Mouse (Mus musculus): Measurements from ENCODE around the gene Lipt2. TPM values are rescaled to one million over a fixed set of nuclear protein-coding genes. Genes with fewer than 3 reads are reported as not detected.

Lipt2 gene
- polyA plus RNA-seq, 1 experiment = 3.6 TPM

- 97% methylated on average over 4 of the region's 4 CpGs for WGBS
- TF ChIP-seq POLR2A (IDR thresholded peaks at IDR 0.05; ENCODE audit: low read depth, low read length) (no peak), CTCF (conservative IDR thresholded peaks at IDR 0.05; ENCODE audit: insufficient read depth, insufficient read length, low read depth, low read length) (no peak)
- Histone ChIP-seq H3K27me3 (replicated peaks; ENCODE audit: control insufficient read depth, insufficient read depth, low read length) (no peaks in the 10 kb centered on the region), H3K27ac (ENCODE audit: insufficient read depth, low read depth, low read length) (no peak overlapping the region), H3K36me3 (ENCODE audit: control insufficient read depth, insufficient read depth, low read length) (no peaks in the 10 kb centered on the region), H3K4me1 (ENCODE audit: control insufficient read depth, insufficient read depth, low read length) (no peaks in the 10 kb centered on the region), H3K4me3 (ENCODE audit: insufficient read depth, low read depth, low read length) (no peak overlapping the region)
- DNase-seq = no peak
Observed at GRCm38 (mm10) chr7:100138075-100138474, 21.0 kb upstream of the Lipt2 start.

GRCm38 (mm10) chr7:100140591-100140990 lies 18.5 kb upstream of the Lipt2 start:
- no peaks in the 10 kb centered on the region for H3K27me3 ChIP-seq (replicated peaks; ENCODE audit: control insufficient read depth, insufficient read depth, low read length)
- H3K4me1 ChIP-seq (ENCODE audit: control insufficient read depth, insufficient read depth, low read length) = no peaks in the 10 kb centered on the region
- H3K36me3 ChIP-seq (ENCODE audit: control insufficient read depth, insufficient read depth, low read length) = no peaks in the 10 kb centered on the region
- WGBS = 70% methylated on average over 1 of the region's 1 CpGs
- no peak for DNase-seq
- no peak overlapping the region for H3K27ac ChIP-seq (ENCODE audit: insufficient read depth, low read depth, low read length)
- no peak for TF ChIP-seq CTCF (conservative IDR thresholded peaks at IDR 0.05; ENCODE audit: insufficient read depth, insufficient read length, low read depth, low read length)
- no peak for TF ChIP-seq POLR2A (IDR thresholded peaks at IDR 0.05; ENCODE audit: low read depth, low read length)
- no peak overlapping the region for H3K4me3 ChIP-seq (ENCODE audit: insufficient read depth, low read depth, low read length)

- TF ChIP-seq POLR2A (IDR thresholded peaks at IDR 0.05; ENCODE audit: low read depth, low read length) (no peak), CTCF (conservative IDR thresholded peaks at IDR 0.05; ENCODE audit: insufficient read depth, insufficient read length, low read depth, low read length) (no peak)
- no peaks in the 10 kb centered on the region for H3K27me3 ChIP-seq (replicated peaks; ENCODE audit: control insufficient read depth, insufficient read depth, low read length)
- no peaks in the 10 kb centered on the region for H3K4me1 ChIP-seq (ENCODE audit: control insufficient read depth, insufficient read depth, low read length)
- DNase-seq = no peak
- 64% methylated on average over 4 of the region's 4 CpGs for whole genome bisulfite sequencing
- no peak overlapping the region for H3K27ac ChIP-seq (ENCODE audit: insufficient read depth, low read depth, low read length)
- H3K36me3 ChIP-seq (ENCODE audit: control insufficient read depth, insufficient read depth, low read length) = no peaks in the 10 kb centered on the region
- no peak overlapping the region for H3K4me3 ChIP-seq (ENCODE audit: insufficient read depth, low read depth, low read length)
Observed at GRCm38 (mm10) chr7:100148586-100148985, 10.5 kb upstream of the Lipt2 start.

- Histone ChIP-seq H3K4me3 (ENCODE audit: insufficient read depth, low read depth, low read length) (no peak overlapping the region), H3K27ac (ENCODE audit: insufficient read depth, low read depth, low read length) (no peak overlapping the region), H3K27me3 (replicated peaks; ENCODE audit: control insufficient read depth, insufficient read depth, low read length) (no peaks in the 10 kb centered on the region), H3K36me3 (ENCODE audit: control insufficient read depth, insufficient read depth, low read length) (no peaks in the 10 kb centered on the region), H3K4me1 (ENCODE audit: control insufficient read depth, insufficient read depth, low read length) (no peaks in the 10 kb centered on the region)
- DNase-seq = peak; percentile 25
- TF ChIP-seq POLR2A (IDR thresholded peaks at IDR 0.05; ENCODE audit: low read depth, low read length) (no peak), CTCF (conservative IDR thresholded peaks at IDR 0.05; ENCODE audit: insufficient read depth, insufficient read length, low read depth, low read length) (no peak)
- WGBS = 46% methylated on average over 10 of the region's 10 CpGs
Observed at GRCm38 (mm10) chr7:100150086-100150485, 9.0 kb upstream of the Lipt2 start.

- WGBS = 67% methylated on average over 11 of the region's 11 CpGs
- no peak for DNase-seq
- no peaks in the 10 kb centered on the region for H3K27me3 ChIP-seq (replicated peaks; ENCODE audit: control insufficient read depth, insufficient read depth, low read length)
- no peak for TF ChIP-seq CTCF (conservative IDR thresholded peaks at IDR 0.05; ENCODE audit: insufficient read depth, insufficient read length, low read depth, low read length)
- TF ChIP-seq POLR2A (IDR thresholded peaks at IDR 0.05; ENCODE audit: low read depth, low read length) = no peak
- H3K36me3 ChIP-seq (ENCODE audit: control insufficient read depth, insufficient read depth, low read length) = no peaks in the 10 kb centered on the region
- H3K4me3 ChIP-seq (ENCODE audit: insufficient read depth, low read depth, low read length) = no peak overlapping the region
- 0 out of 2 replicates have a peak overlapping the region, but pooled peaks have one; percentile 52 for H3K27ac ChIP-seq (ENCODE audit: insufficient read depth, low read depth, low read length)
- H3K4me1 ChIP-seq (ENCODE audit: control insufficient read depth, insufficient read depth, low read length) = 0 out of 2 replicates have a peak, but pooled peaks cover 4% of the 10 kb centered on the region
Observed at GRCm38 (mm10) chr7:100150626-100151025, 8.5 kb upstream of the Lipt2 start.

- Histone ChIP-seq H3K4me3 (ENCODE audit: insufficient read depth, low read depth, low read length) (no peak overlapping the region), H3K36me3 (ENCODE audit: control insufficient read depth, insufficient read depth, low read length) (no peaks in the 10 kb centered on the region)
- no peak for TF ChIP-seq POLR2A (IDR thresholded peaks at IDR 0.05; ENCODE audit: low read depth, low read length)
- TF ChIP-seq CTCF (conservative IDR thresholded peaks at IDR 0.05; ENCODE audit: insufficient read depth, insufficient read length, low read depth, low read length) = no peak
Observed at GRCm38 (mm10) chr7:100157669-100158068, 1.4 kb upstream of the Lipt2 start.

GRCm38 (mm10) chr7:100160006-100160405 lies 929 bp downstream of the Lipt2 start:
- peak overlapping the region; percentile 69; the same call in 1 of the 2 replicates for H3K4me3 ChIP-seq (ENCODE audit: insufficient read depth, low read depth, low read length)
- TF ChIP-seq CTCF (conservative IDR thresholded peaks at IDR 0.05; ENCODE audit: insufficient read depth, insufficient read length, low read depth, low read length) = no peak
- TF ChIP-seq POLR2A (IDR thresholded peaks at IDR 0.05; ENCODE audit: low read depth, low read length) = no peak

More at GRCm38 (mm10) chr7:100157669-100158068, 1.4 kb upstream of the Lipt2 start:
- no peak for DNase-seq
- peaks cover 4% of the 10 kb centered on the region; the same call in 1 of the 2 replicates for H3K4me1 ChIP-seq (ENCODE audit: control insufficient read depth, insufficient read depth, low read length)
- H3K27ac ChIP-seq (ENCODE audit: insufficient read depth, low read depth, low read length) = no peak overlapping the region
- no peaks in the 10 kb centered on the region for H3K27me3 ChIP-seq (replicated peaks; ENCODE audit: control insufficient read depth, insufficient read depth, low read length)
- 77% methylated on average over 4 of the region's 4 CpGs for WGBS

More at GRCm38 (mm10) chr7:100160006-100160405, 929 bp downstream of the Lipt2 start:
- Histone ChIP-seq H3K4me1 (ENCODE audit: control insufficient read depth, insufficient read depth, low read length) (peaks cover 4% of the 10 kb centered on the region; the same call in 1 of the 2 replicates), H3K27me3 (replicated peaks; ENCODE audit: control insufficient read depth, insufficient read depth, low read length) (no peaks in the 10 kb centered on the region), H3K36me3 (ENCODE audit: control insufficient read depth, insufficient read depth, low read length) (no peaks in the 10 kb centered on the region), H3K27ac (ENCODE audit: insufficient read depth, low read depth, low read length) (no peak overlapping the region; the same call in 1 of the 2 replicates)
- no peak for DNase-seq
- WGBS = 62% methylated on average over 7 of the region's 7 CpGs

All from kidney, adult 2 months (tissue).